Mouse (Mus musculus) brain, embryonic 14.5 days (tissue): ENCODE results near the gene Tspyl1. TPM values are rescaled to one million over a fixed set of nuclear protein-coding genes. Genes with fewer than 3 reads are reported as not detected.

ENCODE experiments used
- DNase-seq: peaks from one replicate; pipeline ENCODE4 v3.0.0-alpha.2; 2011; ENCODE audit warnings: low read depth
- CTCF ChIP-seq: fragments of 200-500 bp; IDR thresholded peaks from 2 replicates; pipeline ENCODE4 v1.5.1; 2012; ENCODE audit warnings: inconsistent platforms, mild to moderate bottlenecking, moderate library complexity, borderline replicate concordance; ENCODE audit not compliant: insufficient read depth, insufficient read length; ENCODE audit errors: extremely low read depth
- POLR2A ChIP-seq: fragments of 200-500 bp; IDR thresholded peaks from 2 replicates; pipeline ENCODE4 v1.6.1; 2012; ENCODE audit warnings: mild to moderate bottlenecking, inconsistent platforms, borderline replicate concordance; ENCODE audit not compliant: poor library complexity, insufficient read depth, insufficient read length, severe bottlenecking; ENCODE audit errors: extremely low read depth
- polyA plus RNA-seq: library from polyadenylated mRNA; depleted of rRNA; stranded (reverse); fragments of >200 nt; gene quantifications from 2 replicates; pipeline ENCODE4 v1.2.3, GENCODE M21; 2012

The Tspyl1 gene
- polyA plus RNA-seq, 1 experiment = 77.6 TPM

DNA sequence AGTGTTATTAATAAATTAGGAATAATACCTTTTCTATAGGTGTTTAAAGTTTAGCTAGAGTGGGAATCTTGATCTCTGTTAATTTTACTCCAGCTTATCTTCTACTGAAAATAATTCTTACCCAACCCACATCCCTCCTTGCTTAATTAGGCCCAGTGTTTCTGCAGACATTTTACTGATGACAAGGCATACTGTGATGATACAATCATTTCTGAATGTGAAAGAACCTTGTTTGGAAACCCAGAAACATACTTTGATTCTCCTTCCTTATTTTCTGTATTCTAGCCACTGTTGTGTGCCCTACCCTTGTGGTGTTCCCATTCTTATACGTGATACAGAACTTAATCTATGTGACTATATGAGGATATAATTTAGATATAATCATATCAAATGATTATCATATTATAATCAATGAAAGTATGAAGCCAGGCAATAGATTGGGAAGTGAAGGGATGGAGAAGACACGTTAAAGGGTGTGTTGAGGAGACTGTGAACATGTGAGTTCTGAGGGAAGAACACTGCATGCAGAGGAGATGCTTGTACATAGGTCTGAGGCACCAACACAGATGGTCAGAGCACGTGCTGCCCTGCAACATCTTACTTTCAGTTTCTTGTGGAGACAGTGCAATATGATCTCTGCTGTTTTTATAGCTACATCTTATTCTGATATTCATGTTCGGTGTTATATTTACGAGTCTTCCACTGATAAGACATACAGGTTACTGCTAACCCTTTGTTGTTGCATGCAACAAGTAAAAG is 14.5 kb upstream of the Tspyl1 start:
- DNase-seq = no peak
- TF ChIP-seq CTCF = no peak
- TF ChIP-seq POLR2A = no peak

DNA sequence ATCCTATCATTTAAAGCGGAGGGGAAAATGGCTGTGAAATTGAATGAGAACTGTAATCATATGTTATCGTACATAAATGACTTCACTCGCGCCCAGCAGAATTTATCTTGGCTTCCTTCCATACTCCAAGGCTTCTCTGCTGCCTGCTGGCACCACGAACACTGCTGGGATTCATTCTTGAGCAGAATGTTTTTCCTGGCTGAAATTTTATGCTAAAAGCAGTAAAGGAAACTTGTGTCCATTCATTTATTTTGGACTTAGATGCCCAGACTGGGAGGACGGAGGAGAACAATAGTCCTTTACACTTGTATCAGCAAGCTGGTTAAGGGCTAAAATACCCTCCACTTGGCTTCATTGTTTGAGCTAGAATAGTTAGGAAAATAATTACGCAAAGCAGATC is 10.3 kb upstream of the Tspyl1 start:
- peak; percentile 80 for DNase-seq

GRCm38 (mm10) chr10:34280591-34281175 is 1.3 kb upstream of the Tspyl1 start:
- TF ChIP-seq CTCF (peak; percentile 52; the same call in 1 of the 2 replicates), POLR2A (no peak)
- peak; percentile 89 for DNase-seq

More for the DNA sequence above, 10.3 kb upstream of the Tspyl1 start:
- TF ChIP-seq POLR2A (no peak), CTCF (no peak)

DNA sequence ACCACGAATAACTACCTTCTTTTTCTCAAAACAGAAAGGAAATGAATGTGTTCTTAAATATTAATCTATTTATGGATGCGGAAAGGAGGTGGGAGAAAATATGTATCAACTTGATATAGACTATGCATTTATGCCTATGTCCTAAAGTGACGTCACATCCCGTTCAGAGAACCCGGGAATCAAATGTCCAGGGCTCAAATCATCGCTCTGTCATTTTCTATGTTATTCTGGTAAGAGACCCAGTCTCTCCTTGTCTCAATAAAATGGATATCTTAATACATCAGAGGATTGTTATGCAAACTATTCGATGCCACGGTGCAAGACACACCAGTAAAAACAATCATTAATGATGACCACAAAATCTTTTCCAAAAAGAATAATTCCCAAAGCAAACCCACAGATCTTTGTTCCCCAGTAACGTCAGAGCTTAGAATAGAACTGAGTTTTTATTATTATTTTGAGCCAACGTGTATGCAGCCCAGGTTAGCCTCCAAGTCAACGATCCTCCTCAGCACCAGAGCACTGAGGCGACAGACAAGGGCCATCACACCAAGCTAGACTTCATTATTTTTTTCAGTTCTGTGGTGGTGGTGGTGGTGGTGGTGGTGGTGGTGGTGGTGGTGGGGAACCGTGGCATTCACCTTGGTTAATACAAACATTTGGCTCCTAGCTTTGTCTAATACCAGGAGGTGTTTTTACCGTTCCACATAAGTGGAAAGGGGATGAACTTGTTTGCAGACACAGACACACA is 604 bp upstream of the Tspyl1 start:
- TF ChIP-seq POLR2A (no peak), CTCF (no peak)
- DNase-seq = peak; percentile 67

DNA sequence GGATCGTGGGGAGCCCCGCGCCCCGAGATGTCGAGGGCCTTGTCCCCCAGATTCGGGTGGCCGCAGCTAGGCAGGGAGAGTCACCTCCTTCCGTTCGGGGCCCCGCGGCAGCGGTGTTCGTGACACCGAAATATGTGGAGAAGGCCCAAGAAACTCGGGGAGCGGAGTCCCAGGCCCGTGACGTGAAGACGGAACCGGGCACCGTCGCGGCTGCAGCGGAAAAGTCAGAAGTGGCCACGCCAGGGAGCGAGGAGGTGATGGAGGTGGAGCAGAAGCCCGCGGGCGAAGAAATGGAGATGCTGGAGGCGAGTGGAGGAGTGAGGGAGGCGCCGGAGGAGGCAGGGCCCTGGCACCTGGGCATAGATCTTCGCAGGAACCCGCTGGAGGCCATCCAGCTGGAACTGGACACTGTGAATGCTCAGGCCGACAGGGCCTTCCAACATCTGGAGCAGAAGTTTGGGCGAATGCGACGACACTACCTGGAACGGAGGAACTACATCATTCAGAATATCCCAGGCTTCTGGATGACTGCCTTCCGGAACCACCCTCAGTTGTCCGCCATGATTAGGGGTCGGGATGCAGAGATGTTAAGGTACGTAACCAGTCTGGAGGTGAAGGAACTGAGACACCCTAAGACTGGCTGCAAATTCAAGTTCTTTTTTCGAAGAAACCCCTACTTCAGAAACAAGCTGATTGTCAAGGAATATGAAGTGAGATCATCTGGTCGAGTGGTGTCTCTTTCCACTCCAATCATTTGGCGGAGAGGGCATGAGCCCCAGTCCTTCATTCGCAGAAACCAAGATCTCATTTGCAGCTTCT is 639 bp downstream of the Tspyl1 start:
- peak; percentile 55 for DNase-seq
- TF ChIP-seq POLR2A (no peak), CTCF (no peak)

DNA sequence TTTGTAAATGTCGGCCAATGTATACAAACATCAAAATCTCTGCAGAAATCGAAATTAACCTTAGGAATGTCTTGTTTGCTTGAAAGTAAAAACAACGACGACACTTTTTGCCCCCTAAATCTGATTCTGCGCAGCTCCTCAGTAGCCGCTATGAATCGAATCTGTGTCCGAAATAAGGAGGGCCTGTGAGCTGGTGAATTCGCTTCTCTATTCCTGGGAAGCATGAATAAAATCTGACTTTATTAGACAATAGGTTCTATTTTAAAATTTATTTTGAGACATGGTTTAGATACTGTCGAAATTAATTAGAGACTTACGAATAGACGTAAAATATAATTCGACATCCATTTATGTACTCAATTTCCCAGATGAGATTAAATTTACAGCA is 14.9 kb downstream of the Tspyl1 start:
- DNase-seq = no peak
- TF ChIP-seq POLR2A (no peak), CTCF (no peak)

DNA sequence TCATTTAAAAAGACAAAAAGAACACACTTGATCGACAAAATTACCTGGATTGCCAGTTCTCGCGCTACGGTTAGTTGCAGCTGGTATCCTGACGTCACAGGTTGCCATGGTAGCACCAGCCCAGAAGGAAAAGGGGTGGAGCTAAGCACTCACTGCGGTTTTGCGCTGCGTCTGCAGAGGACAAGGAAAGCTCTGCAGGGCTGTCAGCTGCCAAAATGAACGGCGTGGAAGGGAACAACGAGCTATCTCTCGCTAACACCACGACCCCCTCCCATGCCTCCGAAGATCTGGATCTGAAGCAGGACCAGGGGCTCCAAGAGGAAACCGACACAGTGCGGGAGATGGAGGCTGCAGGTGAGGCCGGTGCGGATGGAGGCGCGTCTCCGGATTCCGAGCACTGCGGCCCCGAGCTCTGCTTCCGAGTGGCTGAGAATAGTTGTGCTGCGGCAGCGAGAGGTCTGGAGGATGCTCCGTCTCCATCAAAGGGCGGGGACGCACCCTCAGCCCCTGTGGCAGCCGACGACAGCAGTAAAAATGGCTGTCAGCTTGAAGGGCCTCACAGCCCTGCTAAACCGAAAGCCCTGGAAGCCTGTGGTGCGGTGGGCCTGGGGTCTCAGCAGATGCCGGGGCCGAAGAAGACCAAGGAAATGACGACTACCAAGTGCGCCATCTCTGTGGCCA is 15.4 kb downstream of the Tspyl1 start, which contains the start of gene Tspyl4:
Tspyl4 (plus strand) TSS at position 144 of the 681 bp plus-strand sequence.
- TF ChIP-seq CTCF = no peak
- TF ChIP-seq POLR2A = peak; percentile 87; the same call in 1 of the 2 replicates
- peak; percentile 99 for DNase-seq

GRCm38 (mm10) chr10:34297980-34298753 is 16.2 kb downstream of the Tspyl1 start:
- no peak for DNase-seq

GRCm38 (mm10) chr10:34300368-34300767 is 18.4 kb downstream of the Tspyl1 start:
- DNase-seq = no peak

More at GRCm38 (mm10) chr10:34297980-34298753, 16.2 kb downstream of the Tspyl1 start:
- no peak for TF ChIP-seq CTCF

DNA sequence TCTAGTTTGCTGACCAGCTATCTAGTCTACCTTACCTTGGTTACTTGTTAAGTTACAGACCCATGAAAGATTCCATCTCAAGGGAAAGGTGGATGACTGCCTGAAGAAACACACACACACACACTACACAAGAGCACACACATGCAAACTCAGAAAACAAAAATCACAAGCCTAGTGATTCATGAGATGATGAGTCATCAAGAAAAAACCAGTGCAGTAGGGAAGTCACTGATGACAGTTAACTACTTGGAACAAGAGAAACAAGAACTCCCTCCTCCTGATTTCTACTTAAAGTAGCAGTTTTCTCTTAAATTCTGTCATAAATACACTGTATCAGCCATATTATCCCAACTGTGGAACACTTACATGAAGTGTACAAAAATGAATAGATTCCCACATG is 25.1 kb downstream of the Tspyl1 start:
- TF ChIP-seq POLR2A (no peak), CTCF (no peak)

More at GRCm38 (mm10) chr10:34300368-34300767, 18.4 kb downstream of the Tspyl1 start:
- TF ChIP-seq POLR2A = no peak
- no peak for TF ChIP-seq CTCF

More for the DNA sequence above, 25.1 kb downstream of the Tspyl1 start:
- no peak for DNase-seq
